Mouse (Mus musculus): Measurements from ENCODE around the gene Rhebl1. TPM values are rescaled to one million over a fixed set of nuclear protein-coding genes. Genes with fewer than 3 reads are reported as not detected.

Gene Rhebl1
- polyA plus RNA-seq, 1 experiment from 2014 or later, result 5.9 TPM

GRCm38 (mm10) chr15:98854214-98854613 is 40.1 kb downstream of the Rhebl1 start:
- no peaks in the 10 kb centered on the region for H3K27me3 ChIP-seq
- no peak overlapping the region for H3K9ac ChIP-seq
- H3K4me3 ChIP-seq, result no peak overlapping the region
- H3K27ac ChIP-seq, result no peak overlapping the region
- no peaks in the 10 kb centered on the region for H3K4me1 ChIP-seq (replicated peaks)
- 88% methylated on average over 16 of the region's 16 CpGs for WGBS
- ATAC-seq (replicated peaks; ENCODE audit: insufficient number of reproducible peaks, insufficient read depth, low FRiP score, low read depth), result no peak
- no peaks in the 10 kb centered on the region for H3K9me3 ChIP-seq (replicated peaks)
- peaks cover 98% of the 10 kb centered on the region for H3K36me3 ChIP-seq
- H3K4me2 ChIP-seq, result no peak overlapping the region

GRCm38 (mm10) chr15:98853161-98853937 is 41.0 kb downstream of the Rhebl1 start:
- Histone ChIP-seq H3K4me1 (replicated peaks) (no peaks in the 10 kb centered on the region), H3K9me3 (replicated peaks) (no peaks in the 10 kb centered on the region), H3K27me3 (no peaks in the 10 kb centered on the region), H3K4me2 (no peak overlapping the region), H3K9ac (no peak overlapping the region), H3K4me3 (no peak overlapping the region), H3K27ac (no peak overlapping the region), H3K36me3 (peaks cover 99% of the 10 kb centered on the region)
- ATAC-seq (replicated peaks; ENCODE audit: insufficient number of reproducible peaks, insufficient read depth, low FRiP score, low read depth), result no peak
- WGBS, result 90% methylated on average over 28 of the region's 28 CpGs

DNA sequence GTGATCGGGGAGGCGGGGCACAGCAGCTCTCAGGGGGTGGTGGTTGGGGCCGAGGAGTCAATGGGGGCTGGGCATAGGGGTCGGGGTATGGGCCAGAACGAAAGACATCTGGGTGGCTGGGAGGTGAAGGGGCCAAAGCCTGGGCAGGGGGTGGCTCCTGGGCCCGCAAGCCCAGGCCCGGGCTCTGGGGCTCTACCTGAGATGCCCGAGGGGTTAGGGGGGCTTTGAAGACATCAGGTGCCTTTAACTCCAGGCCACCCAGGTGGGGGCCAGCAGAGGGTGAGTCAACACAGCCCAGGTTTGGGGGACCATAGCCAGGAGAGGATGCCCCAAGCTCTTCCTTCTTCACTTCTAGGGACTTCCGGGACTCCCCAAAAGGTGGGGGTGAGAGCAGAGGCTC is 41.6 kb downstream of the Rhebl1 start:
- H3K9ac ChIP-seq, result no peak overlapping the region
- no peak for ATAC-seq (replicated peaks; ENCODE audit: insufficient number of reproducible peaks, insufficient read depth, low FRiP score, low read depth)
- H3K4me2 ChIP-seq, result no peak overlapping the region
- no peak overlapping the region for H3K27ac ChIP-seq
- peaks cover 99% of the 10 kb centered on the region for H3K36me3 ChIP-seq
- no peaks in the 10 kb centered on the region for H3K27me3 ChIP-seq
- no peaks in the 10 kb centered on the region for H3K9me3 ChIP-seq (replicated peaks)
- no peak overlapping the region for H3K4me3 ChIP-seq
- H3K4me1 ChIP-seq (replicated peaks), result no peaks in the 10 kb centered on the region
- 90% methylated on average over 9 of the region's 9 CpGs for WGBS

GRCm38 (mm10) chr15:98852071-98852470 is 42.3 kb downstream of the Rhebl1 start:
- no peak overlapping the region for H3K27ac ChIP-seq
- H3K4me1 ChIP-seq (replicated peaks), result no peaks in the 10 kb centered on the region
- no peak for ATAC-seq (replicated peaks; ENCODE audit: insufficient number of reproducible peaks, insufficient read depth, low FRiP score, low read depth)
- peaks cover 99% of the 10 kb centered on the region for H3K36me3 ChIP-seq
- H3K9ac ChIP-seq, result no peak overlapping the region
- H3K27me3 ChIP-seq, result no peaks in the 10 kb centered on the region
- 95% methylated on average over 9 of the region's 9 CpGs for WGBS
- no peaks in the 10 kb centered on the region for H3K9me3 ChIP-seq (replicated peaks)
- no peak overlapping the region for H3K4me3 ChIP-seq
- H3K4me2 ChIP-seq, result no peak overlapping the region

DNA sequence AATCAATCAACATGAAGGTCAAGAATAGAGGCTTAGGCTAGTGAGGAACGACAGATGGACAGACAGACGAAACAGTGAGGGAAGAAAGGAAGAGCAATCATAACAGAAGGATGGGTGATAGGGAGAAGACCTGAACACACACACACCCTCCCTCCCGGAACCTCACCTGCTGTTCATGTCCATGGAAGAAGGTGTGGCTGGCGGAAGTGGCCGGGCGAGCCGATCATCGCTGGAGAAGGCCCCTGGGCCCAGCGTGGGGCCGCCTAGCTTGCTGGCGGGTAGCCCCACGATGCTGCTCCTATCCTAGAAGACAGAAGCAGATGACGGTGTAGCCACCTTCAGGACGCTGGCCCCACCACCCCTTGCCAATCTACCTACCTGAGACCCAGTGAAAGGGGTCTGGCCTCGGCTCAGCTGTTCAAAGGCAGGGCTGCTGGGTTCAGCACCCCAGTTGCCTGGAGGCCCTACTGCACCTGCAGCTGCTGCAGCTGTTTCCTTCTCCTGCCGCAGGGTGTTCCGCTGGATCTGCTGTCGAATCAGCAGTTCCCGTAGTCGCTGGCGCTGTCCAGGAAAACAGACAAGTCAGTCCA is 43.0 kb downstream of the Rhebl1 start:
- no peak overlapping the region for H3K9ac ChIP-seq
- 86% methylated on average over 21 of the region's 21 CpGs for WGBS
- H3K36me3 ChIP-seq, result peaks cover 99% of the 10 kb centered on the region
- no peaks in the 10 kb centered on the region for H3K27me3 ChIP-seq
- no peak overlapping the region for H3K4me3 ChIP-seq
- no peak for ATAC-seq (replicated peaks; ENCODE audit: insufficient number of reproducible peaks, insufficient read depth, low FRiP score, low read depth)
- no peak overlapping the region for H3K27ac ChIP-seq
- no peaks in the 10 kb centered on the region for H3K4me1 ChIP-seq (replicated peaks)
- H3K9me3 ChIP-seq (replicated peaks), result no peaks in the 10 kb centered on the region
- H3K4me2 ChIP-seq, result no peak overlapping the region

DNA sequence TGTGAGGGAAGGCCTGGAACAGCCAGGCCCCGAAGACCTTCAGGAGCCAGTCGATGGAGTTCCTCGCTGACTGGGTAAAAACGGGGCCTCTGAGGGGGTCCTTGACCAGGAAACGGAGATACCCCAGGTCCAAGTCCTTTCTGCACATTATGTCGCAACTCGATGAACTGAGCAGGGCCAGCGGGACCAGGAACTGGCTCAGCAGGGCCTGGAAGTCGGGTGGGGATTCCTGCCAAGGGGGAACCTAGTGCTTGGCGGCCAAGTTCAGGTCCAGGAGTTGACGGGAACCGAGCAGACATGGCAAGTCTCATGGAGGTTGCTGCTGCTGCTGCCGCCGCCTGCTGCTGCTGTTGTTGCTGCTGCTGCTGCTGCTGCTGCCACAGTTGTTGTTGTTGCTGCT is 43.7 kb downstream of the Rhebl1 start:
- Histone ChIP-seq H3K27ac (no peak overlapping the region), H3K36me3 (peaks cover 99% of the 10 kb centered on the region), H3K9me3 (replicated peaks) (no peaks in the 10 kb centered on the region), H3K27me3 (no peaks in the 10 kb centered on the region), H3K4me1 (replicated peaks) (no peaks in the 10 kb centered on the region), H3K4me3 (no peak overlapping the region), H3K4me2 (no peak overlapping the region), H3K9ac (no peak overlapping the region)
- 88% methylated on average over 14 of the region's 14 CpGs for WGBS
- no peak for ATAC-seq (replicated peaks; ENCODE audit: insufficient number of reproducible peaks, insufficient read depth, low FRiP score, low read depth)

- H3K9ac ChIP-seq, result no peak overlapping the region
- H3K27ac ChIP-seq, result no peak overlapping the region
- no peaks in the 10 kb centered on the region for H3K4me1 ChIP-seq (replicated peaks)
- H3K4me3 ChIP-seq, result no peak overlapping the region
- no peaks in the 10 kb centered on the region for H3K9me3 ChIP-seq (replicated peaks)
- H3K36me3 ChIP-seq, result peaks cover 99% of the 10 kb centered on the region
- H3K27me3 ChIP-seq, result no peaks in the 10 kb centered on the region
- no peak overlapping the region for H3K4me2 ChIP-seq
- WGBS, result 83% methylated on average over 16 of the region's 16 CpGs
- no peak for ATAC-seq (replicated peaks; ENCODE audit: insufficient number of reproducible peaks, insufficient read depth, low FRiP score, low read depth)
These were observed 44.3 kb downstream of the Rhebl1 start for GRCm38 (mm10) chr15:98849956-98850600.

GRCm38 (mm10) chr15:98849165-98849564 is 45.2 kb downstream of the Rhebl1 start:
- Histone ChIP-seq H3K4me3 (no peak overlapping the region), H3K4me1 (replicated peaks) (no peaks in the 10 kb centered on the region), H3K9ac (no peak overlapping the region), H3K9me3 (replicated peaks) (no peaks in the 10 kb centered on the region), H3K4me2 (no peak overlapping the region), H3K36me3 (peaks cover 99% of the 10 kb centered on the region), H3K27ac (no peak overlapping the region), H3K27me3 (no peaks in the 10 kb centered on the region)
- WGBS, result 93% methylated on average over 11 of the region's 11 CpGs
- ATAC-seq (replicated peaks; ENCODE audit: insufficient number of reproducible peaks, insufficient read depth, low FRiP score, low read depth), result no peak

- H3K4me1 ChIP-seq (replicated peaks), result no peaks in the 10 kb centered on the region
- no peak overlapping the region for H3K27ac ChIP-seq
- H3K36me3 ChIP-seq, result peaks cover 99% of the 10 kb centered on the region
- H3K27me3 ChIP-seq, result no peaks in the 10 kb centered on the region
- no peak for ATAC-seq (replicated peaks; ENCODE audit: insufficient number of reproducible peaks, insufficient read depth, low FRiP score, low read depth)
- H3K9ac ChIP-seq, result no peak overlapping the region
- no peak overlapping the region for H3K4me3 ChIP-seq
- no peak overlapping the region for H3K4me2 ChIP-seq
- 91% methylated on average over 8 of the region's 8 CpGs for WGBS
- no peaks in the 10 kb centered on the region for H3K9me3 ChIP-seq (replicated peaks)
These were observed 48.2 kb downstream of the Rhebl1 start for GRCm38 (mm10) chr15:98846140-98846539.

DNA sequence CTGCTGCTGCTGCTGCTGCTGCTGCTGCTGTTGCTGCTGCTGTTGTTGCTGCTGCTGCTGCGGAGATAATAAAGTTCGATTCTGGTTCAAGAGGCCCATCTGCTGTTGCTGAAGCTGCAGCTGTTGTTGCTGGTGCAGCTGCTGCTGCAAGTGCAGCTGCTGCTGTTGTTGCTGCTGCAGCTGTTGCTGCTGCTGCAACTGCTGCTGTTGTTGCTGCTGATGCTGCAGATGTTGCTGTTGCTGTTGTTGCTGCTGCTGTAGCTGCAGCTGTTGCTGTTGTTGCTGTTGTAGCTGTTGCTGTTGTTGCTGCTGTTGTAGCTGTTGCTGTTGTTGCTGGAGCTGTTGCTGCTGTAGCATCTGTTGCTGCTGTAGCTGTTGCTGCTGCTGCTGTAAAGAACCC is 49.2 kb downstream of the Rhebl1 start:
- Histone ChIP-seq H3K9me3 (replicated peaks) (no peaks in the 10 kb centered on the region), H3K27ac (no peak overlapping the region)
- no peak for ATAC-seq (replicated peaks; ENCODE audit: insufficient number of reproducible peaks, insufficient read depth, low FRiP score, low read depth)

GRCm38 (mm10) chr15:98843595-98844223 is 50.6 kb downstream of the Rhebl1 start:
- Histone ChIP-seq H3K9me3 (replicated peaks) (no peaks in the 10 kb centered on the region), H3K4me2 (no peak overlapping the region), H3K4me1 (replicated peaks) (no peaks in the 10 kb centered on the region), H3K9ac (no peak overlapping the region), H3K36me3 (peaks cover 99% of the 10 kb centered on the region), H3K27me3 (no peaks in the 10 kb centered on the region), H3K4me3 (no peak overlapping the region), H3K27ac (no peak overlapping the region)
- ATAC-seq (replicated peaks; ENCODE audit: insufficient number of reproducible peaks, insufficient read depth, low FRiP score, low read depth), result no peak
- WGBS, result 96% methylated on average over 11 of the region's 11 CpGs

More for the DNA sequence above, 49.2 kb downstream of the Rhebl1 start:
- H3K4me1 ChIP-seq (replicated peaks), result no peaks in the 10 kb centered on the region
- peaks cover 99% of the 10 kb centered on the region for H3K36me3 ChIP-seq
- H3K27me3 ChIP-seq, result no peaks in the 10 kb centered on the region
- no peak overlapping the region for H3K9ac ChIP-seq
- 95% methylated on average over 2 of the region's 2 CpGs for WGBS
- H3K4me2 ChIP-seq, result no peak overlapping the region
- H3K4me3 ChIP-seq, result no peak overlapping the region

Measured in heart, embryonic 15.5 days (tissue).